Mouse (Mus musculus): ENCODE measurements around the gene Toporsl. TPM values are rescaled to one million over a fixed set of nuclear protein-coding genes. Genes with fewer than 3 reads are reported as not detected.

The Toporsl gene
- polyA plus RNA-seq (2014; fragmentation: Illumina TruSeq; extraction: RNeasy Lipid Tissue Mini Kit (QIAGEN cat#74804); ENCODE audit: insufficient read depth, low read depth, low replicate concordance): not detected

GRCm38 (mm10) chr4:52595927-52596326 is at the start of gene Toporsl:
Gene Toporsl, plus strand, starts transcription at chr4:52596274.

Other genes starting within 250 kb of the Toporsl start
- 2.2 TPM for gene Smc2, start 157.0 kb upstream of the Toporsl start, polyA plus RNA-seq (2014; fragmentation: Illumina TruSeq; extraction: RNeasy Lipid Tissue Mini Kit (QIAGEN cat#74804); ENCODE audit: insufficient read depth, low read depth, low replicate concordance)
- 1.7 TPM for gene Vma21-ps, start 99.0 kb upstream of the Toporsl start, polyA plus RNA-seq (2014; fragmentation: Illumina TruSeq; extraction: RNeasy Lipid Tissue Mini Kit (QIAGEN cat#74804); ENCODE audit: insufficient read depth, low read depth, low replicate concordance)
- gene Olfr275, start 218.3 kb downstream of the Toporsl start, polyA plus RNA-seq (2014; fragmentation: Illumina TruSeq; extraction: RNeasy Lipid Tissue Mini Kit (QIAGEN cat#74804); ENCODE audit: insufficient read depth, low read depth, low replicate concordance): not detected